Mouse (Mus musculus) small intestine, adult 2 months (tissue): ENCODE measurements around the gene Sod1. TPM values are rescaled to one million over a fixed set of nuclear protein-coding genes. Genes with fewer than 3 reads are reported as not detected.

Experiments used
- H3K27ac ChIP-seq: fragments of 200-500 bp; 2 replicates; pipeline ENCODE4 v1.5.1; 2012; ENCODE audit warnings: low read depth, low read length, control low read depth, inconsistent platforms; ENCODE audit not compliant: insufficient read depth
- H3K27me3 ChIP-seq: fragments of 200-500 bp; 2 replicates; pipeline ENCODE4 v1.6.1; 2012; ENCODE audit warnings: mild to moderate bottlenecking, moderate library complexity, low read length, inconsistent platforms; ENCODE audit not compliant: control insufficient read depth, insufficient read depth
- H3K36me3 ChIP-seq: fragments of 200-500 bp; 2 replicates; pipeline ENCODE4 v1.6.1; 2012; ENCODE audit warnings: mild to moderate bottlenecking, low read length, control low read depth, inconsistent platforms; ENCODE audit not compliant: control insufficient read depth, insufficient read depth
- H3K4me1 ChIP-seq: fragments of 200-500 bp; 2 replicates; pipeline ENCODE4 v1.6.1; 2012; ENCODE audit warnings: low read length, inconsistent platforms, mixed read lengths; ENCODE audit not compliant: control insufficient read depth, insufficient read depth, insufficient read length
- H3K4me3 ChIP-seq: fragments of 200-500 bp; 2 replicates; pipeline ENCODE4 v1.5.1; 2012; ENCODE audit warnings: low read depth, mild to moderate bottlenecking, control low read depth, inconsistent platforms, low read length, moderate library complexity
- CTCF ChIP-seq: fragments of 200-500 bp; IDR thresholded peaks from 2 replicates; pipeline ENCODE4 v1.5.1; 2012; ENCODE audit warnings: low read depth, mild to moderate bottlenecking, control low read depth, inconsistent platforms, low read length, moderate library complexity, mixed read lengths; ENCODE audit not compliant: insufficient replicate concordance, insufficient read length; ENCODE audit errors: extremely low read depth
- POLR2A ChIP-seq: fragments of 200-500 bp; IDR thresholded peaks from 2 replicates; pipeline ENCODE4 v1.6.1; 2012; ENCODE audit warnings: low read depth, mild to moderate bottlenecking, control low read depth, inconsistent platforms, low read length, moderate library complexity
- WGBS: fragments of 180-500 bp; shearing (Covaris S2); methylation state at CpG from one replicate; pipeline ENCODE4 v1.1.7; 2018; 5-methylcytosine and 5-hydroxymethylcytosine counted together
- polyA plus RNA-seq: library from polyadenylated mRNA; depleted of rRNA; stranded (reverse); fragments of >200 nt; gene quantifications from 2 replicates; pipeline ENCODE4 v1.2.3, GENCODE M21; 2012

Sod1 gene
- polyA plus RNA-seq, 1 experiment, result 406 TPM

DNA sequence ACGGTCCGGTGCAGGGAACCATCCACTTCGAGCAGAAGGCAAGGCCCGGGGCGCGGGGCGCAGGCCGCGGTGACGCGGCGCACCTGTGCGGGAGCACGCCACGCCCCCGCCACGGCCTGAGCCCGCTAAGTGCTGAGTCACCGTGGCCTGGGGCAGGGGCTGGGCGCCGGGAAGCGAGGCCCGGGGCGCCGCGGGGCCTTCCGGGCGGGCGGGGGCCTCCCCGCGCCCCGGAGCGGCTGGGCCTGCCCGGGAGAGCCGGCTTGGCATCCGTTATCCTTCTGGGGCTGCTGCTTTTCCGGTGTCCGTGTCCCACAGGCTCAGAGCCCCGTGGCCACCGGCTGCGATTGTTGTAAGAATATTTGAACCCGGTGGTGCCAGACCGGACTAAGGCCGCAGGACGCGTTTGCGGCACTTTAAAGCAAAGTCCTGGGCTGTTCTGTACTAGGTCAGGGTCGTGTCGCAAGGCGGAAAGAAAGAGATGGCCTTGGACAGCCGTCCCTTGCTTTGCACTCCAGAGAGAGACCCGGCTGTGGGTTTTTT, 408 bp downstream of the Sod1 start:
- peak overlapping the region; percentile 80 for H3K4me3 ChIP-seq
- TF ChIP-seq POLR2A (no peak), CTCF (no peak)
- H3K4me1 ChIP-seq, result peaks cover 15% of the 10 kb centered on the region; the same call in 1 of the 2 replicates
- WGBS, result under 1% methylated on average over 49 of the region's 52 CpGs
- H3K27me3 ChIP-seq, result no peaks in the 10 kb centered on the region
- peak overlapping the region; percentile 63 for H3K27ac ChIP-seq
- H3K36me3 ChIP-seq, result peaks cover 21% of the 10 kb centered on the region

DNA sequence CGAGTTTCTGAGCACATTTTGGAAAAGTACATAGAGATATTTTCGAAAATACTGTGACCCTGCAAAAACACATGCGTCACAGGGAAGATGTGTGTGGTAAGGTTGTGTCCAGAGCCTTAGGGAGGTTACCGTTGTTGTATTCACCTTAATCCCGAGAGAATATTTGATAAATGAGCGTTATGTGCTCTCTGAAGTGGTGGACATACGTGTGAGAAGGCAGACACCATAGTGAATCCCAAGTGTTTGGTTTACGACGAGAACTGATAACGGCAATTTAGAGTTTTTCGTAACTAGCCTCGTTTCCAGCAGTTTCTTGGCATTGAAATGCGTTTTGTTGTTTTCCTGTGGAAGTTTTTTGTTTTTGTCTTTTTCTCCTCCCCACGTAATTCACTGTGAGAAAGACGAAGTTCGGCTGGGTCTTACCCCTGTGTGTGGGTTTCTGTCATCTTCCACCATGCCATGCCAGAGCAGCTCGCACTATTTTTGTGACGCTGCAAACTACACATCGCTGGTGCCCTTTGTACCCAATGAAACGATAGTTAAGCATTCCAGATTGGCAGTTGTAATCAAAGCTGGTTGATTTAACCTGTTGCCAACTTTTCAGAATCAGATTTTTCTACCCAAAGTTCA, 1.0 kb downstream of the Sod1 start:
- no peaks in the 10 kb centered on the region for H3K27me3 ChIP-seq
- WGBS, result under 1% methylated on average over 20 of the region's 20 CpGs

DNA sequence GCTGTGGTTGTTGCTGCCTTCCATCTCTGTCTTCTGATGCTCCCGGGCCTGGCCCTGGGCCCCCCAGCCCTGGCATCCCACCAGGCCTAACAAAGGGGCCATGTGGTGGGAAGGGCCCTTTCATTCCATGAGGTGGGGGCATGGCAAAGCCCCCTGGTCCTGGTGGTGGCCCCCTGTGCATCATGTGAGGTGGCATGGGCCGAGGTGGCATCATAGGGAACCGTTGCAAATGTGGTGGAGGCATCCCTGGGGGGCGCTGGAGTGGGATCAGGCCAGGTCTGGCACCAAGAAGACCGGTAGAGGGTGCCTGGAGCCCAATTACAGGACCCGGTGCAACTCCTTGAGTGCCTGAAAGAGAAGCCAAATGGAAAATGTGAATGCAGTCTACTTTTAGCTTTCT, 9.3 kb downstream of the Sod1 start:
- no peak overlapping the region for H3K27ac ChIP-seq
- H3K4me1 ChIP-seq, result no peaks in the 10 kb centered on the region
- H3K36me3 ChIP-seq, result peaks cover 36% of the 10 kb centered on the region
- TF ChIP-seq CTCF (no peak), POLR2A (no peak)
- no peaks in the 10 kb centered on the region for H3K27me3 ChIP-seq
- no peak overlapping the region for H3K4me3 ChIP-seq
- 84% methylated on average over 6 of the region's 6 CpGs for WGBS

More for the DNA sequence above, 1.0 kb downstream of the Sod1 start:
- Histone ChIP-seq H3K4me3 (peak overlapping the region; percentile 80), H3K36me3 (peaks cover 24% of the 10 kb centered on the region), H3K4me1 (peaks cover 14% of the 10 kb centered on the region; the same call in 1 of the 2 replicates), H3K27ac (peak overlapping the region; percentile 33)
- TF ChIP-seq CTCF, result no peak
- no peak for TF ChIP-seq POLR2A

DNA sequence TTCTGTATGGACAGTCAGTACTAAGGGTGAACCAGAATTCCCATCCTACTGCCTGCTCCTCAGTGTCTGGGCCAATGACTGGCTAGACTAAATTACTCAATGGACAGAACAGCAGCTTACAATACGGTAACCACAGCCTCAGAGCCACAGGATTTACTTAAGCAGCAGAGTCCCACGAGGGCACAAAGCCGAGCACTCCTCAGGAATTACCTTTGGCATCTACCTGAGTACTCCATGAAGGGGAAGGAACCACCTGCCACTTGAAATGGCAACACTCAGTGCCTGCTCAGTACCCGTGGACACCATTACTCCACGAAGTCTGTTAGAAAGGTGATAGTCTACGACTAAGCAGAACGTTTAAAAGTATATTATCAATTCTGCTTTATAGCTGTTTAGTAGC, 10.7 kb downstream of the Sod1 start:
- 82% methylated on average over 7 of the region's 7 CpGs for WGBS
- Histone ChIP-seq H3K4me1 (no peaks in the 10 kb centered on the region), H3K36me3 (peaks cover 25% of the 10 kb centered on the region), H3K27me3 (no peaks in the 10 kb centered on the region), H3K4me3 (no peak overlapping the region), H3K27ac (no peak overlapping the region)
- TF ChIP-seq POLR2A (no peak), CTCF (no peak)

DNA sequence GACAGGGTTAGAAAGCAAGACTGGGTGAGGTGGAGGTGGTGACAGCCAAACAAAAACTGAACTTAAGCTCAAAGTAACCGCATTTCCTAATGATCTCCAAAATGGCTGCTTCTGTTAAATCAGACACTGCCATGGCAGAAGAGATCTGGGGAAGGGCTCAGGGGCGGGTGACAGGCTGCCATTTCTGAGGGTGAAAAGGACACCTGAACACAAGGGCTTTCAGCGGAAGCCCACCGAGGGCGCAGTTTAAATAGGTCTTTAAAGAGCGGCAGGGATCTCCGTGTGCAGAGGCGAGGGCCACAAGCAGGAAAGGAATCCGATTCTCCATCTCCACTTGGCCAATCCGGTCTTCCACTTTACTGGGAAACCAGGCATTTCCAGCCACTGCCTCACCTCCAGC, 13.1 kb downstream of the Sod1 start:
- Histone ChIP-seq H3K4me1 (no peaks in the 10 kb centered on the region), H3K27me3 (no peaks in the 10 kb centered on the region), H3K27ac (no peak overlapping the region), H3K36me3 (peaks cover 22% of the 10 kb centered on the region), H3K4me3 (no peak overlapping the region)
- TF ChIP-seq CTCF, result no peak
- TF ChIP-seq POLR2A, result no peak
- 97% methylated on average over 10 of the region's 10 CpGs for WGBS

DNA sequence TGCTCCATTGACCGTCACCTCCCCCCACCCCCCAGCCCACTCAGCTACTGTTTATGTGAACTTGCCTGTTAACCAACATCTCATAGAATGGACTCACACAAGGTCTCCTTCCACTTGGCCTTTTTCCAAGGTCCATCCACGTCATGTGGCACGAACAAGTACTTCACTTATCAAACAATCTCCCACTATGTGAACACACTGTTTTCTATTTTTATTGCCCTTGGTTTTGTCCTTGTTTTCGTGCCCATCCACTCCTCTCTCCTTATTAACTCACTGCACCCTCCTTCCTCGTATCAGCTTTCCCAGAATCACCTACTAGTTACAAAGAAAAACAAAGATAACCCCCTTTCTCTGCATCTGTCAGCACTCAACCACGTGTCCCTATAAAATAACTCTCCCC, 14.1 kb downstream of the Sod1 start:
- Histone ChIP-seq H3K27ac (no peak overlapping the region), H3K4me3 (no peak overlapping the region), H3K36me3 (peaks cover 21% of the 10 kb centered on the region), H3K4me1 (no peaks in the 10 kb centered on the region), H3K27me3 (no peaks in the 10 kb centered on the region)
- TF ChIP-seq POLR2A (no peak), CTCF (no peak)
- 38% methylated on average over 6 of the region's 6 CpGs for WGBS

DNA sequence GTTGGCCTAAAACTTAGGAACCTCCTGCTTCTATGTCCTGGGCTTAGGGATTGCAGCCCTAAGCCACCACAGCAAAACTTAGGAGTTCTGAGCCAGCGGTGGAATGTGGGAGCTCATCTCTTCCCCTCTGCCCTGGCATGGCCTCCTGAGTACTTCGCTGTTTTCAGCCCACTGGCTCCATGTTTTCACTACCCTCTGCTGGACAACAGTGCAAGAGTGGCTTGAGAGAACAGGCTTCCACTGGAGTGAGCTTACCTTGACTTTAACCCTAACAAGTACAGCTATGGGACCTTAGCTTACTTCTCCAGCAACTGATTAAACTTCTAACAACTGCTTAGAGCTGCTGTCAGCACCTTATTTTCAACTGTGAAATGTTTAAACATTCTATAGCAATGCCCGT, 14.6 kb downstream of the Sod1 start:
- Histone ChIP-seq H3K4me1 (no peaks in the 10 kb centered on the region), H3K36me3 (peaks cover 21% of the 10 kb centered on the region), H3K27ac (no peak overlapping the region), H3K4me3 (no peak overlapping the region), H3K27me3 (no peaks in the 10 kb centered on the region)
- 87% methylated on average over 3 of the region's 3 CpGs for WGBS
- TF ChIP-seq CTCF (no peak), POLR2A (no peak)
